Mouse (Mus musculus) heart, postnatal 4 days (tissue): ENCODE results near the gene Crispld2. TPM values are rescaled to one million over a fixed set of nuclear protein-coding genes. Genes with fewer than 3 reads are reported as not detected.

Experiments
- DNase-seq: peaks from one replicate; pipeline ENCODE4 v3.0.0; 2021
- total RNA-seq, 2 experiments: library from RNA; stranded (reverse); gene quantifications; 2 replicates each; pipeline ENCODE4 v1.2.3; 2021

Gene Crispld2
- total RNA-seq, 2 experiments from 2014 or later = 3.6 to 4.6 TPM

- DNase-seq = peak; percentile 92
These were observed 79.4 kb downstream of the Crispld2 start for GRCm38 (mm10) chr8:120071684-120072083.

DNA sequence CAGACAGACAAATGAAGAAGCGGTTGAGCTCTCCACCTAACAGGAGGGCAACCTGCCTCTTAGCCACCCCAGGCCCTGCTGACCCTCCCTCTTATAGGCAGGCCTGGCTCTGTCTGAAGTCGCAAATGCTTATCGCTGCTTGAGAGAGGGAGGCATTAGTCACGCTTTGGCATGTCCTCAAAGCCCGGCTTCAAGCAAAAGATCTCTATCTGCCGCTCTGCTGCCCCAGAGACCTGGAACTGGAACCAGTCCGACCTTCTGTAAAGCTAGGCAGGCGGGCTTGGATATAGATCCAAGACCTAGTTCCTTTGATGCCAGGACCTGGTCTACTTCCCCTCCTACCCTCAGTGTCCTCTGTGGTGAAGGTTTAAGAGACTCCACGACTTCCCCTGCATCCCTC is 80.0 kb downstream of the Crispld2 start:
- DNase-seq = peak; percentile 20

DNA sequence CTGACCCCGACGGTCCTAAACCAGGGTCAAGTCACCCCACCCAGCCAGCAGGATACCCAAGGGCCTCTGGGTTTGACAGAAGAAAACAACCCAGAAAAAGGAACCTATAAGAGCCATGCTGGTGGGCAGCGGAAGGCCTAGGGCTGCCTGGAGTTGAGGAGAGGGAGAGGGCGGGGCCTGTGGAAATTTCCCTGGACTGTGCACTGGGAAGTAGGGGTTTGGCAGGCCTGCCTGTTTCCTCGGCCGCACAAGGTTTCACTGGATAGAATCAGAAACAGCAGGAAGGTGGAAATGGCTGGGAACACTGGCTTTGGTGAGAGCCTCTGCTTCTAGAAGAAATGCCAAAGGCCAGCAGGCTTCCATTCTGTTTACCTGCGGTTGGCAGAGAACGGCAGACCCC is 80.6 kb downstream of the Crispld2 start:
- DNase-seq = peak; percentile 46

- DNase-seq = no peak
These were observed 82.3 kb downstream of the Crispld2 start for GRCm38 (mm10) chr8:120074516-120074915.

- DNase-seq = no peak
These were observed 83.1 kb downstream of the Crispld2 start for GRCm38 (mm10) chr8:120075347-120075746.

- DNase-seq = peak; percentile 86
These were observed 85.8 kb downstream of the Crispld2 start for GRCm38 (mm10) chr8:120078080-120078479.

GRCm38 (mm10) chr8:120079361-120079760 is 87.1 kb downstream of the Crispld2 start:
- no peak for DNase-seq

DNA sequence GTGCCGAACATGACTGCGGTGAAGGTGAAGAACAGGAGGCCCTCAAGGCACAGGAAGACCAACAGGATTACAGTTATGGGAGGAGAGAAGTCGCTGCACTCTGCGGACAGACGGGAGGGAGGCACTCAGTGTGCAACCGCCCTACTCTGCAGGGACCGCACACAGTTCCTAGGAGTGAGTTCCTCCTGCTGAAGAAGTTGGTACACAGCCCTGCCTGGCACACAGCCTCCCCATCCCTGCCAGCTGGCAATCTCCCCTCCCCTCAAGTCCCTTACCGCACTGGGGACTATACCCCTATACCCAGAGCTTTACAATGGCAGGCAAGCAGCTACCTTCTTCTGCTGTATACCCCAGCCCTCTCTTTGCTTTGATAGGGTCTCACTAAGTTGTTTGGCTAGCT is 91.0 kb downstream of the Crispld2 start:
- DNase-seq = no peak

- DNase-seq = no peak
These were observed 92.5 kb downstream of the Crispld2 start for GRCm38 (mm10) chr8:120084783-120085182.

- no peak for DNase-seq
These were observed 97.3 kb downstream of the Crispld2 start for GRCm38 (mm10) chr8:120089511-120089910.

DNA sequence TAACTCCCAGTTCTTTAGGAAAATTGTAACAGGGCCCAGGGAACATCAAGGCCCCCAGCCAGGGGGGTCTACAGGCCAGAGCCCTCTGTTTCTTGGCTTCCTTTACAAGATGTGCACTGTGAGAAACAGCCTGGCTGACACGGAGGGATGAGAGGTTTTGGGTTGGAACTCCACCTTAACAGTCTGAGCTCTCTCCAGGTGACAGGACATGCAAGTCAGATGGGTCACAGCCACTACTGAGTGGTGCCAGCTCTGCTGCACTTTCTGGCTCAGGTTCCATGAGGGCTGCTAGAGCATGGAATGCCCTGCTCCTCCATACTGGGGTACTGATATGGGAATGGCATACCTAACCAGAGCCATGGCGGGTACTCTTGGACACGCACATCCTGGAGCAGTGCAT is 98.8 kb downstream of the Crispld2 start:
- DNase-seq = no peak

- DNase-seq = no peak
These were observed 100.9 kb downstream of the Crispld2 start for GRCm38 (mm10) chr8:120093103-120093502.

DNA sequence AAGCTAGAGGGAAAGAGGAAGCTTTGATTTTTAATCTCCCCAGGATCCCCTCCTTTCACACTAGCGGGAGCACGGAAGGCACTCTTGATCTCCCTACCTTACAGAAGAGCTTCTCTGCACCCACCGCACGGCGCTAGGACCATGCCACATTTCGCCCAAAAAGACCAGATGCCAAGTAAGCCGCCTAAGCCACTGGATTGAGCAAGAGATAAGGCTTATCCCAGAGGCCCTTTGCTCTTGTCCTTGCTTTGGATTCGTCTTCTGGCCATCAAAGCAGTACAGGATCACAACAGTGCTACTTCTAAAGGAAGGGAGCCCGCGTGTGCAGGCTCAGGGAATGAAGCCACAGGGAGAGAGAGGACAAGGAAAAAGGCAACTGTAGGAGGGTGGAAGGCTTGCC is 102.6 kb downstream of the Crispld2 start:
- no peak for DNase-seq

- no peak for DNase-seq
These were observed 104.2 kb downstream of the Crispld2 start for GRCm38 (mm10) chr8:120096486-120096885.

GRCm38 (mm10) chr8:120100388-120101067 is 108.3 kb downstream of the Crispld2 start:
- no peak for DNase-seq

GRCm38 (mm10) chr8:120101068-120101972 is 109.1 kb downstream of the Crispld2 start, which contains the start of gene Zdhhc7:
Gene Zdhhc7, minus strand, starts transcription at chr8:120101482.
- DNase-seq = peak; percentile 83

Other genes with a start within 250 kb of the Crispld2 start
- 1 to 10 TPM; 9.0 to 9.2 TPM for gene Tldc1, start 214.0 kb upstream of the Crispld2 start, total RNA-seq
- 10 to 100 TPM; 51.5 to 56.0 TPM for gene Cotl1, start 151.9 kb upstream of the Crispld2 start, total RNA-seq
- 1 to 10 TPM; 4.7 to 4.8 TPM for gene Klhl36, start 130.2 kb upstream of the Crispld2 start, total RNA-seq
- gene Usp10, start 82.1 kb upstream of the Crispld2 start, total RNA-seq = 10 to 100 TPM; 80.8 to 86.6 TPM
- gene Gm20388, start 81.6 kb upstream of the Crispld2 start, total RNA-seq = 1 to 10 TPM in 1 of 2 experiments, not detected in 1; 5.8 TPM
- 10 to 100 TPM; 39.5 to 40.8 TPM for gene Zdhhc7, start 109.0 kb downstream of the Crispld2 start, total RNA-seq
- gene 6430548M08Rik, start 121.7 kb downstream of the Crispld2 start, total RNA-seq = 10 to 100 TPM; 19.3 to 23.8 TPM
- gene Fam92b, start 185.0 kb downstream of the Crispld2 start, total RNA-seq = not detected
- 10 to 100 TPM; 33.5 to 37.4 TPM for gene Gse1, start 236.0 kb downstream of the Crispld2 start, total RNA-seq